Mouse (Mus musculus) thymus, adult 2 months (tissue): ENCODE data around the gene Gm49378. TPM values are rescaled to one million over a fixed set of nuclear protein-coding genes. Genes with fewer than 3 reads are reported as not detected.

Experiments
- DNase-seq: peaks from one replicate; pipeline ENCODE4 v3.0.0; 2021
- H3K27ac ChIP-seq: fragments of 200-500 bp; 2 replicates; pipeline ENCODE4 v1.5.1; 2012; ENCODE audit warnings: low read length, control low read depth; ENCODE audit not compliant: control insufficient read depth, insufficient read depth
- H3K27me3 ChIP-seq: fragments of 200-500 bp; 2 replicates; pipeline ENCODE4 v1.6.1; 2012; ENCODE audit warnings: mild to moderate bottlenecking, low read length, moderate library complexity, mixed read lengths; ENCODE audit not compliant: control insufficient read depth, insufficient read depth
- H3K36me3 ChIP-seq: fragments of 200-500 bp; 2 replicates; pipeline ENCODE4 v1.6.1; 2012; ENCODE audit warnings: mild to moderate bottlenecking, low read length, moderate library complexity; ENCODE audit not compliant: control insufficient read depth, insufficient read depth
- H3K4me1 ChIP-seq: fragments of 200-500 bp; replicated peaks from 2 replicates; pipeline ENCODE4 v1.6.1; 2012; ENCODE audit warnings: low read length; ENCODE audit not compliant: control insufficient read depth, insufficient read depth
- H3K4me3 ChIP-seq: fragments of 200-500 bp; 2 replicates; pipeline ENCODE4 v1.5.1; 2012; ENCODE audit warnings: mild to moderate bottlenecking, low read length, control low read depth, moderate library complexity; ENCODE audit not compliant: control insufficient read depth, insufficient read depth
- CTCF ChIP-seq: fragments of 200-500 bp; IDR thresholded peaks from 2 replicates; pipeline ENCODE4 v1.5.1; 2012; ENCODE audit warnings: mild to moderate bottlenecking, control low read depth, low read length, moderate library complexity, borderline replicate concordance; ENCODE audit not compliant: control insufficient read depth, poor library complexity, insufficient read depth; ENCODE audit errors: extremely low read depth
- POLR2A ChIP-seq: fragments of 200-500 bp; IDR thresholded peaks from 2 replicates; pipeline ENCODE4 v1.6.1; 2012; ENCODE audit warnings: mild to moderate bottlenecking, low read length, control low read depth, moderate library complexity; ENCODE audit not compliant: control insufficient read depth, poor library complexity, insufficient read depth; ENCODE audit errors: extremely low read depth
- whole genome bisulfite sequencing: fragments of 180-500 bp; shearing (Covaris S2); methylation state at CpG from one replicate; pipeline ENCODE4 v1.1.7; 2018; 5-methylcytosine and 5-hydroxymethylcytosine counted together
- polyA plus RNA-seq: library from polyadenylated mRNA; depleted of rRNA; stranded (reverse); fragments of >200 nt; gene quantifications from 2 replicates; pipeline ENCODE4 v1.2.3, GENCODE M21; 2012

Gm49378 gene
- polyA plus RNA-seq, 1 experiment, result 10.2 TPM

- Histone ChIP-seq H3K36me3 (no peaks in the 10 kb centered on the region; the same call in 1 of the 2 replicates), H3K4me1 (peaks cover 6% of the 10 kb centered on the region), H3K27me3 (no peaks in the 10 kb centered on the region), H3K27ac (no peak overlapping the region), H3K4me3 (peak overlapping the region; percentile 51)
- no peak for DNase-seq
- WGBS, result 7% methylated on average over 23 of the region's 23 CpGs
- TF ChIP-seq POLR2A (no peak), CTCF (no peak)
Measured at GRCm38 (mm10) chr14:55634874-55635522, 2.7 kb downstream of the Gm49378 start.

GRCm38 (mm10) chr14:55629312-55629711, 8.4 kb downstream of the Gm49378 start:
- peak; percentile 81 for DNase-seq
- TF ChIP-seq POLR2A (no peak), CTCF (peak; percentile 84; the same call in 1 of the 2 replicates)
- 38% methylated on average over 5 of the region's 5 CpGs for WGBS
- Histone ChIP-seq H3K4me3 (no peak overlapping the region), H3K36me3 (no peaks in the 10 kb centered on the region), H3K4me1 (no peaks in the 10 kb centered on the region), H3K27me3 (no peaks in the 10 kb centered on the region), H3K27ac (no peak overlapping the region)

- Histone ChIP-seq H3K27me3 (no peaks in the 10 kb centered on the region), H3K27ac (no peak overlapping the region), H3K4me1 (no peaks in the 10 kb centered on the region), H3K4me3 (no peak overlapping the region), H3K36me3 (no peaks in the 10 kb centered on the region)
- 98% methylated on average over 27 of the region's 27 CpGs for WGBS
- TF ChIP-seq POLR2A, result no peak
- no peak for TF ChIP-seq CTCF
- no peak for DNase-seq
Measured at GRCm38 (mm10) chr14:55628077-55628827, 9.4 kb downstream of the Gm49378 start.

GRCm38 (mm10) chr14:55618486-55619195, 19.1 kb downstream of the Gm49378 start:
- TF ChIP-seq CTCF, result no peak
- no peak for TF ChIP-seq POLR2A
- Histone ChIP-seq H3K36me3 (no peaks in the 10 kb centered on the region), H3K27me3 (no peaks in the 10 kb centered on the region), H3K4me3 (peak overlapping the region; percentile 24), H3K27ac (no peak overlapping the region; the same call in 1 of the 2 replicates), H3K4me1 (peaks cover 8% of the 10 kb centered on the region)
- WGBS, result 20% methylated on average over 22 of the region's 22 CpGs
- no peak for DNase-seq

GRCm38 (mm10) chr14:55617822-55618221, 19.9 kb downstream of the Gm49378 start, which contains the start of gene Rec8:
Gene Rec8, plus strand, starts transcription at chr14:55618037.
- H3K4me3 ChIP-seq, result peak within 1 kb of the TSS; percentile 24
- no peak within 1 kb of the TSS; the same call in 1 of the 2 replicates for H3K27ac ChIP-seq
- WGBS, result 46% methylated on average over 21 of the region's 21 CpGs
- DNase-seq, result no peak
- no peaks in the 10 kb centered on the region for H3K27me3 ChIP-seq
- peaks cover 8% of the 10 kb centered on the region for H3K4me1 ChIP-seq
- H3K36me3 ChIP-seq, result no peaks in the 10 kb centered on the region
- TF ChIP-seq POLR2A (no peak), CTCF (no peak)

GRCm38 (mm10) chr14:55616844-55617243, 20.9 kb downstream of the Gm49378 start:
- Histone ChIP-seq H3K4me3 (no peak overlapping the region), H3K36me3 (no peaks in the 10 kb centered on the region), H3K4me1 (peaks cover 8% of the 10 kb centered on the region), H3K27ac (no peak overlapping the region), H3K27me3 (no peaks in the 10 kb centered on the region)
- no peak for DNase-seq
- 91% methylated on average over 2 of the region's 2 CpGs for WGBS
- TF ChIP-seq CTCF (no peak), POLR2A (no peak)
